Mouse (Mus musculus) left cerebral cortex, adult 18-20 months (tissue): ENCODE data around the gene Zfyve19. TPM values are rescaled to one million over a fixed set of nuclear protein-coding genes. Genes with fewer than 3 reads are reported as not detected.

Experiments used
- DNase-seq, 2 experiments: peaks; one replicate each; pipeline ENCODE4 v3.0.0; 2021 to 2022; ENCODE audit warnings: low spot score in 2 of 2, mixed read lengths in 1 of 2
- total RNA-seq, 2 experiments: library from RNA; stranded (reverse); gene quantifications; 2 replicates each; pipeline ENCODE4 v1.2.3; 2021

Zfyve19 gene
- total RNA-seq, 2 experiments from 2014 or later: 24.2 to 37.3 TPM

DNA sequence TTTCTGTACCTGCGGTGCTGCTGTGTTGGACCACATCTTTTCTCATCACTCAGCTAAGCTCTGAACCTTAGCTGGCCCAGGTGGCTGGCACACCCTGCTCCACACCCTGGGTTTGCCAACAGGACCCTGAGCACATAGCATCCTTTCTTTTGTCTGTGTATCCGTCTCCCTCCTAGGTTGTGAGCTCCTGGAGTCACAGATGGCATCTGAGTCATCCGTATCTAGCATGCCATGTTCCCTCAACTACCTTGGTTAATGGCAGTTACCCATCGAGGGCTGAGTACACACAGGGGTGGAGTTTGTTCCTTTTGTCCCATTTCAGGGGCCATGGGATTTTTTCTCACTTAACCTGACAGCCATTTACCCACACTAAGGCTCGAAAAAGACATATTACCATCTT, 42.0 kb downstream of the Zfyve19 start:
- no peak for DNase-seq

GRCm38 (mm10) chr2:119250826-119251478, 42.5 kb downstream of the Zfyve19 start:
- peak; percentile 76 to 89 for DNase-seq

- DNase-seq: no peak
Observed at GRCm38 (mm10) chr2:119254976-119255375, 46.6 kb downstream of the Zfyve19 start.

GRCm38 (mm10) chr2:119260518-119260917, 52.1 kb downstream of the Zfyve19 start:
- no peak for DNase-seq

DNA sequence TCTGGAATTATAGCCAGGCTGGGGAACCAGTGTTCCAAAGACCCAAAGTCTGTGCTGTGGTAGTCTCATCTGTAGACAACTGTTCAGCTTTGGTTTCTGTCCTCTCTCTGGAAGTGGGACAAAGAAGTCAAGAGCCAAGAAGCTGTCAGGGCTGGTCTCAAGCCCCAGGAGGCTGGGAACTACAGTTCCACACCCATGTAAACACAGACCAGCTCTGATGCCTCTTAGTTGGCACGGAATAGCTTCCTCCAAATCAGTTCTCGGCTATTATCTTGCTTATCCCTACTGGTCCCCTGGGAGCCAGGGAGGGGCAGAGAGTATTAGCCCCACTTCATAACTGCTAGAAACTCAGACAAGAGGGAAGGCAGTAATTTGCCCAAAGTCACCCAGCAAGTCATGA, 52.9 kb downstream of the Zfyve19 start:
- DNase-seq: no peak

DNA sequence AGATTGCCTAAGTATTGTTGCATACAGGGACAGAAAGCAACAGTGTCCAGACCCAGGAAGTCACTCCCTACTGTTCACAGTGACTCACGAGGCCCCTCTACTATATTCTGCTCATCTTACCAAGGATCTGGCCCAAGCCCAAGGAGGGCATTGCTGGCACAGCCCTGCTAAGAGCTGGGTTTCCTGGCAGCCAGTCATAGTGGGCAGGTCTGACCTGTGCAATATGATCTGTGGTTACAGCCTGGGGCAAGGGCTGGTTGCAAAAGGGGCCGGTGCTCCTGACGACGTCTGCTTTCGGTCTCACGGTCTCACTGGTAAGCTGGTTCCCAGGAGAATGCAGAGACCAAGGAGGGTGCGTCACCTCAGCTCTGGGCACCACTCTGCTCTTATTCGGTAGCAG, 54.6 kb downstream of the Zfyve19 start:
- DNase-seq: no peak

DNA sequence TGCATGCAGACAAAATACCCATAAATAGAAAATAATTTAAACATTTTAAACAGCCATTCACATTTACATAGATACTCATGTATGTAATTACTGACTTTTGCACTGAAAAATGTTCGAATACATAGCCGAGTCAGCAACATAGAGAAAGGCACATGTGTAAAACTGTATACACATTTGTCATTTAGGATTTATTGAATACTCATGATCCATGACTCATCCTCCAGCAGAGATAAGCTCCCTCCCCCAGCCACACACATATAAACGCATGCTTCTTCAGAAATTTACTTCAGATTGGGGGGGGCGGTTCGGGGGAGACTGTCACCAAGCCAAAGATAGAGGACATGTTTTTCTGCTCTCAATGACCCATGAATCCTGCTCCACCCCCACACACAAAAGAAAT, 55.4 kb downstream of the Zfyve19 start:
- DNase-seq: no peak

Other genes starting within 250 kb of the Zfyve19 start
- 10 to 100 TPM; 47.4 to 48.4 TPM for gene Ccdc32, start 179.2 kb upstream of the Zfyve19 start, total RNA-seq
- gene Rpusd2, start 173.8 kb upstream of the Zfyve19 start, total RNA-seq: 1 to 10 TPM; 8.5 to 8.9 TPM
- gene Knl1, start 161.5 kb upstream of the Zfyve19 start, total RNA-seq: under 1 TPM; 0.05 to 0.07 TPM
- 1 to 10 TPM in 1 of 2 experiments, under 1 TPM in 1; 0.70 to 1.5 TPM for gene Rad51, start 95.8 kb upstream of the Zfyve19 start, total RNA-seq
- 10 to 100 TPM; 57.3 to 65.9 TPM for gene Rmdn3, start 51.6 kb upstream of the Zfyve19 start, total RNA-seq
- 1 to 10 TPM in 1 of 2 experiments, under 1 TPM in 1; 0.56 to 1.0 TPM for gene Gchfr, start 40.8 kb upstream of the Zfyve19 start, total RNA-seq
- not detected for gene Gm14137, start 34.1 kb upstream of the Zfyve19 start, total RNA-seq
- 10 to 100 TPM; 15.9 to 17.7 TPM for gene Dnajc17, start 178 bp downstream of the Zfyve19 start, total RNA-seq
- gene Ppp1r14d, start 21.3 kb downstream of the Zfyve19 start, total RNA-seq: not detected
- gene Spint1, start 28.7 kb downstream of the Zfyve19 start, total RNA-seq: 1 to 10 TPM; 1.6 to 1.9 TPM
- gene Rhov, start 62.7 kb downstream of the Zfyve19 start, total RNA-seq: 10 to 100 TPM; 11.6 to 11.8 TPM
- gene Vps18, start 80.1 kb downstream of the Zfyve19 start, total RNA-seq: 10 to 100 TPM; 50.6 to 51.2 TPM
- 1 to 10 TPM; 1.6 to 2.3 TPM for gene Dll4, start 117.2 kb downstream of the Zfyve19 start, total RNA-seq
- 1 to 10 TPM; 7.7 to 9.2 TPM for gene Chac1, start 142.6 kb downstream of the Zfyve19 start, total RNA-seq